Mouse (Mus musculus) neural tube, embryonic 11.5 days (tissue): ENCODE measurements around the gene Mcat. TPM values are rescaled to one million over a fixed set of nuclear protein-coding genes. Genes with fewer than 3 reads are reported as not detected.
"Not testable (repeated sequence)": the region's sequence is repeated elsewhere in the genome, so short reads cannot be mapped to it uniquely, and the experiment has no call there.

Experiments
- ATAC-seq: fragments of 200-750 bp; cut with Nextera tagmentation; 2 replicates; pipeline ENCODE4 v1.8.0; 2017; ENCODE audit warnings: moderate number of reproducible peaks, mild to moderate bottlenecking, moderate TSS enrichment, moderate library complexity; ENCODE audit not compliant: insufficient read depth, low FRiP score, low TSS enrichment
- DNase-seq: peaks from one replicate; pipeline ENCODE4 v3.0.0-alpha.2; 2015; ENCODE audit warnings: low spot score
- H3K27ac ChIP-seq: fragments of 300-500 bp; sonication (generic); 2 replicates; pipeline ENCODE4 v1.5.1; 2014; ENCODE audit warnings: low read depth, mild to moderate bottlenecking, low read length
- H3K27me3 ChIP-seq: fragments of 300-500 bp; sonication (generic); 2 replicates; pipeline ENCODE4 v1.6.1; 2014; ENCODE audit warnings: mild to moderate bottlenecking, low read length, mixed read lengths; ENCODE audit not compliant: control insufficient read depth, insufficient read depth
- H3K36me3 ChIP-seq: fragments of 300-500 bp; sonication (generic); 2 replicates; pipeline ENCODE4 v1.6.1; 2014; ENCODE audit warnings: mild to moderate bottlenecking, low read length, moderate library complexity, mixed read lengths; ENCODE audit not compliant: control insufficient read depth, insufficient read depth
- H3K4me1 ChIP-seq: fragments of 300-500 bp; sonication (generic); 2 replicates; pipeline ENCODE4 v1.6.1; 2014; ENCODE audit warnings: low read length, mixed read lengths; ENCODE audit not compliant: control insufficient read depth, insufficient read depth
- H3K4me2 ChIP-seq: fragments of 300-500 bp; sonication (generic); 2 replicates; pipeline ENCODE4 v1.6.1; 2014; ENCODE audit warnings: low read depth, mild to moderate bottlenecking, moderate library complexity
- H3K4me3 ChIP-seq: fragments of 300-500 bp; sonication (generic); 2 replicates; pipeline ENCODE4 v1.5.1; 2014; ENCODE audit warnings: low read depth, low read length
- H3K9ac ChIP-seq: fragments of 300-500 bp; sonication (generic); 2 replicates; pipeline ENCODE4 v1.6.1; 2014; ENCODE audit warnings: mild to moderate bottlenecking, low read length
- H3K9me3 ChIP-seq: fragments of 300-500 bp; sonication (generic); 2 replicates; pipeline ENCODE4 v1.6.1; 2016; ENCODE audit warnings: low read length; ENCODE audit not compliant: control insufficient read depth
- WGBS: fragments of 180-500 bp; shearing (Covaris S2); extraction: QIAGEN DNeasy Blood & Tissue Kit; methylation state at CpG from one replicate; pipeline ENCODE4 v1.1.7; 2014; 5-methylcytosine and 5-hydroxymethylcytosine counted together
- polyA plus RNA-seq: library from polyadenylated mRNA; unstranded; fragments of >200 nt; fragmentation: Nextera tagmentation; extraction: Ambion mirVana; gene quantifications from 2 replicates; pipeline ENCODE4 v1.2.1, GENCODE M21; 2014

The Mcat gene
- polyA plus RNA-seq, 1 experiment from 2014 or later: 43.8 TPM

DNA sequence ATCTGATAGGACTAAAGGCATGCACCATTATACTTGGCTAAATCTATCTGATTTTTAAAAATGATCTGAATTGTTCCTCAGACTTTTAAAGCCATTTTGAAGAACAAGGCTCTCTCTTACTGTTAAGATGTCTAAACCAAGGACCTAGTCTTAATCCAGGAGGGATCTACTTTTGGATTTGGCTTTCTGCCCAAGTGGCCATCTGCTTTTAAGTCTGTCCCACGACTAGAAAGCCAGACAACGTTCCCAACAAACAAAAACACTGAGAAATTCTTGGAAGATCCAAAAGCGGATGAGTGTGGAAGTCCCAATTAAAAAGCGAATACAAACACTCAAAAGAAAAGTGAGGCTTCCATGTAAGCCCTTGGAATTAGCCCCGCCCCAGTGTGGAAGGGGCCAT is 48.6 kb downstream of the Mcat start:
- no peak overlapping the region for H3K27ac ChIP-seq
- H3K4me1 ChIP-seq: no peaks in the 10 kb centered on the region
- no peak overlapping the region for H3K4me3 ChIP-seq
- DNase-seq (no peak), ATAC-seq (no peak)
- no peak overlapping the region for H3K4me2 ChIP-seq
- H3K9me3 ChIP-seq: no peaks in the 10 kb centered on the region
- no peaks in the 10 kb centered on the region for H3K27me3 ChIP-seq
- no peaks in the 10 kb centered on the region for H3K36me3 ChIP-seq
- 67% methylated on average over 5 of the region's 5 CpGs for WGBS
- no peak overlapping the region for H3K9ac ChIP-seq

DNA sequence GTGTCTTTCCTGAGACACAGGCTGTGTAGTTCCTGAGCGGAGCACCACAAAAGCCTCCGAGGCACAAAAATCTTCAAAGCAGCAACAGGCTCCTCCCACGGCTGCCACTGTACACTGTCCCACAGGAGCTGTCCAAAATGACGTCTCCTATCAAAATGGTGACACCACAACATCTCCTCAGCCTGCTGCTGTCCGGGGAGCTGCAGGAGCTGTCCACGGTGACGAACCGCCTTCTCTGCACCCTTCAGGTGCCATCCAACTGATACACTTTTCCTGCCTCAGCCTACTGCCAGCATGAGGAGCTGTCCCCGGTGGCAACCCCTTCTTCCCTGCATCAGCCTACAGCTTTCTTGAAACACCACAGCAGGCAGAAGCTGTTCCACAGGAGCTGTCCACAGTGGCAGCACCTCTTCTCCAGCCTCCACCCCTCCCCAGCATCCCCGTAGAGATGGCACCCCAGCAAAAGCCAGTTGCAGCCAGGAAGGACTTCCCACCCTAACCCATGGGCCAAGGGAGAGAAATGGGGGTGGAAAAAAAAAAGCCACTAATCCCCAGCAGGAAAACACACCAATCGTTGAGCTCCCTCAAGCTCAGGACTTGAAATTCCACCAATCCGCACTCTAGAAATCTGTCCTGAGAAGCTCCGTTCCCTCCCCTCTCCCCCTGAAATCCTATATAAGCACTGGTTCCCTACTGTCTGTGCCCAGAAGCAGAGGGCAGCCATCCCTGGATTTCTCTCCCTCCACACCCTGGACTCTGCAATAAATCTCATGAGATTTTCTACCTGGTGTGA is 50.9 kb downstream of the Mcat start:
- H3K27me3 ChIP-seq: no peaks in the 10 kb centered on the region
- H3K36me3 ChIP-seq: no peaks in the 10 kb centered on the region
- H3K4me1 ChIP-seq: no peaks in the 10 kb centered on the region
- DNase-seq (no peak), ATAC-seq (no peak)
- H3K9me3 ChIP-seq: no peaks in the 10 kb centered on the region
- WGBS: 78% methylated on average over 13 of the region's 13 CpGs
- H3K27ac ChIP-seq: no peak overlapping the region
- H3K4me3 ChIP-seq: no peak overlapping the region
- H3K4me2 ChIP-seq: no peak overlapping the region
- no peak overlapping the region for H3K9ac ChIP-seq

DNA sequence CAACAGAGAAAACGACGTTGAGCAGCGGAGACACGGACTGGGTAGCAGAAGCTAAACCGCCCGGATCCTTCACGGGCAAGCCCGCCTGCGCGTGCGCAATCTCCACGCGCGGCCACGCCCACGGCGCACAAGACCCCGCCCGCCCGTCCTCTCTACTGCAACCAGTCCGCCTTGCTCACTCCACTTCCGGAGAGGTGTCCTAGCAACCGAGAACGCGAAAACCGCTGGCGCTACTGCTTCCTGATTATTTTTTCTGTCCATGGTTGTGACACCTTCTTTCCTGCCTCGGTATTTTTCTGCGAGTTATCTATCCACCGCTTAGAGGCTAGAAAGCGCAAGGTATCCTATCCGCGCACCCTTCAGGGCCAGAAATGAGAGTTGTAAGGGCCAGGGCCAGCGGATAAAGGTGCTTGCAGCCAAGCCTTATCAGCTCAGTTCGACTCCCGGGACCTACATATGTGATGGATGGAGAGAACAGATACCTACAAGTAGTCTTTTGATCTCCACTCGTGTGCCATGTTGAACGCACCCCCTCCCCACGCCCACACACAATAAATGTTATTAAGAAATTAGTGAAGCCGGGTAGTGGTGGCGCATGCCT is 52.7 kb downstream of the Mcat start, which contains the start of gene Ttll1:
Gene Ttll1, minus strand, starts transcription at position 89 of the 601 bp plus-strand sequence.
- Histone ChIP-seq H3K9me3 (no peaks in the 10 kb centered on the region), H3K27me3 (no peaks in the 10 kb centered on the region), H3K4me2 (peak within 1 kb of the TSS; percentile 82), H3K36me3 (no peaks in the 10 kb centered on the region), H3K4me1 (no peaks in the 10 kb centered on the region), H3K4me3 (peak within 1 kb of the TSS; percentile 54), H3K27ac (peak within 1 kb of the TSS; percentile 76; the same call in 1 of the 2 replicates), H3K9ac (peak within 1 kb of the TSS; percentile 63)
- peak; percentile 97 for DNase-seq
- 13% methylated on average over 41 of the region's 41 CpGs for WGBS
- ATAC-seq: peak; percentile 92

DNA sequence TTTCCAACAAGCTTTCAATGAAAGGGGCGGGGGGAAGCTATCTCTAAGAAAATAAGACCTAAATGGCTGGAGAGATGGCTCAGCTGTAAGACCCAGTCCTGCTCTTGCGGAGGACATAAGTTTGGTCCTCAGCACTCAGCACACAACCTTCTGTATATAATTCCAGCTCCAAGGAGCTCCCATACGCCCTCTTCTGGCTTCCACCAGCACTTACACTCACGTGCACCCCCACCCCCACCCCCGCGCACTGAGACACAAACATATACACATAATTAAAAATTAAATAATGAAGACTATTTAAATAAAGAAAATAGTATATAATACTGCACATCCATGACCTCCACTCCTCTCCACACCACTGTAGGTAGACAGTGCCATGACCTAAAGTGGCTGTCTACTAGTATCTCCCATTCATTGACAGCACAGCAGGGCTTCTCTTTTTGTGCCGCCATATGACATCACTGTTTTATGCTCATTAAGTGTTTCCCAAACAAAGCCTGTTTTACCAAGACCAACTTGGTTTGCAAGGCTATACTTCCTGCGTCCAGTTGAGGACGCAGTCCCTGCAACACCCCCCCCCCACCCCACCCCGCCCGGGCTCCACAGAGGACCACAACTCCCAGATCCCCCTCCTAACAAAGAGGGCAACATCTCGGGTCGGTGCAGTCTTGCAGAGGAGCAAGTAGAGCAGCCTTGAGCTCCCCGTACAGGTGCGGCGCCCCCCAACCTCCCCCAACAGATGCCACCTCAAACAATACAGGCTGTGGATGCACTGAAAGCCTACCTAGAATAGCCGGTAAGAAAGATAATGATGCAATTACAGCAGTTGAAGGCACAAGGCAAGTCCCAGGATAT is 53.4 kb downstream of the Mcat start:
- peak overlapping the region; percentile 76; the same call in 1 of the 2 replicates for H3K27ac ChIP-seq
- no peaks in the 10 kb centered on the region for H3K4me1 ChIP-seq
- H3K9ac ChIP-seq: peak overlapping the region; percentile 63
- no peaks in the 10 kb centered on the region for H3K9me3 ChIP-seq
- H3K4me3 ChIP-seq: peak overlapping the region; percentile 54
- H3K4me2 ChIP-seq: peak overlapping the region; percentile 82
- ATAC-seq (peak; percentile 79), DNase-seq (no peak)
- H3K36me3 ChIP-seq: no peaks in the 10 kb centered on the region
- H3K27me3 ChIP-seq: no peaks in the 10 kb centered on the region
- WGBS: 25% methylated on average over 17 of the region's 17 CpGs

DNA sequence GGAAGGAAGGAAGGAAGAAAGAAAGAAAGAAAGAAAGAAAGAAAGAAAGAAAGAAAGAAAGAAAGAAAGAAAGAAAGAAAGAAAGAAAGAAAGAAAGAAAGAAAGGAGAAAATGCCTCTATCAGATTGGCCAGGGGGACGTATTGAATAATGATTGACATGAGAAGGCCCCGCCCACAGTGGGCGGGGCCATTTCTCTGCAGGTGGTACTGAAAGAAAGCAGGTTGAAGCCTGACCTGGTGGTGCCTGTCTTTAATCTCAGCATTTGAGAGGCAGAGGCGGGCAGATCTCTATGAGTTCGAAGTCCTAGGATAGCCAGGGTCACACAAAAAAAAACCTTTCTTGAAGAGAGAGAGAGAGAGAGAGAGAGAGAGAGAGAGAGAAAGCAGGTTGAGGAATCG is 62.1 kb downstream of the Mcat start:
- not testable (repeated sequence) for H3K9me3 ChIP-seq, DNase-seq
- WGBS: 86% methylated on average over 6 of the region's 6 CpGs

DNA sequence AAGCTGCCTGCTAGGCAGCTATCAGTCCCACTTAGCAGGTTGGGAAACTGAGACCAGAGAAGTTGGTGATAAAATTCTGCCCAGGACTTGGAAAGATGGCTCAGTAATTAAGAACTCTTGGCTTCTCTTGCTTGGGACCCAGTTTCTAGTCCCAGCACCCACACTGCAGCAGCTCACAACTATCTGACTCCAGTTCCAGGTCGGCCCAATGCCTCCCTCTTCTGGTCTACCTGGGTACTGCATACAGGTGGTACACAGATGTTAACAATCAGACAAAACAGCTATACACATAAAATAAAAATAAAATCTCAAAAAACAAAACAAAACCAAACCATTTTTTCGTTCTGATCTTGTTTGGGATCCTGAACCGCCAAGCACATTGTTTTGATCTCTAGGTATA is 63.2 kb downstream of the Mcat start:
- H3K4me2 ChIP-seq: no peak overlapping the region
- H3K9ac ChIP-seq: no peak overlapping the region
- ATAC-seq (no peak), DNase-seq (no peak)
- no peak overlapping the region for H3K4me3 ChIP-seq
- H3K27ac ChIP-seq: no peak overlapping the region
- H3K36me3 ChIP-seq: peaks cover 6% of the 10 kb centered on the region
- H3K4me1 ChIP-seq: no peaks in the 10 kb centered on the region
- no peaks in the 10 kb centered on the region for H3K9me3 ChIP-seq
- no peaks in the 10 kb centered on the region for H3K27me3 ChIP-seq
- WGBS: 56% methylated on average over 3 of the region's 3 CpGs

More for the DNA sequence above, 62.1 kb downstream of the Mcat start:
- not testable (repeated sequence) for H3K36me3 ChIP-seq, H3K27ac ChIP-seq, H3K9ac ChIP-seq, H3K4me1 ChIP-seq, H3K27me3 ChIP-seq, H3K4me2 ChIP-seq, H3K4me3 ChIP-seq, ATAC-seq

DNA sequence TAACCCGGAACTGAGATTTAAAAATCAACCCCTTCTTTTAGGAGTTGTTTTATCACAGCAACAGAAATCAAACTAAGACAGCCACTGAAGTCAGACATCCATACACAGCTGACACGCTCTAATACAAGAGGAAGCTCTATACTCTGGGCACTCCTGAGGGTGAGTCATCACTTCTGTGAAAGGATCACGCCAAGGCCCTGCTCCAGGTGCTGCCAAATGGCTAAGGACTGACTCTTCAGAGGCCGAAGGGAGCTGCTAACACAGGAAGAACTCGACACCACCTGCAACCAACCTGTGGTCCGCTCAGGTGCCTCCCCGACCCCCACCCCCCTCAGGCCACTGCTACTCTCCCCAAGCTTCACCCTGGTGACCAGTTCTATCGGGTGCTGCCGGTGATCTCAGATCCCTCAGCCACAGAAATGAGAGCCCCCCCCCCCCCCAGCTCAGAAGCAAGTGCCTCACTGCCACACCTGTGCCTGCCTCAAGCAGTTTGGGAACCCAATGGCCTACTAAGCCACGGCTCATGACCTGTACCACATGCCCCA is 64.3 kb downstream of the Mcat start:
- DNase-seq: no peak
- Histone ChIP-seq H3K27me3 (no peaks in the 10 kb centered on the region), H3K36me3 (peaks cover 6% of the 10 kb centered on the region), H3K27ac (no peak overlapping the region), H3K9me3 (no peaks in the 10 kb centered on the region), H3K4me1 (no peaks in the 10 kb centered on the region), H3K4me3 (no peak overlapping the region), H3K9ac (no peak overlapping the region), H3K4me2 (no peak overlapping the region)
- 93% methylated on average over 10 of the region's 10 CpGs for WGBS
- no peak for ATAC-seq

DNA sequence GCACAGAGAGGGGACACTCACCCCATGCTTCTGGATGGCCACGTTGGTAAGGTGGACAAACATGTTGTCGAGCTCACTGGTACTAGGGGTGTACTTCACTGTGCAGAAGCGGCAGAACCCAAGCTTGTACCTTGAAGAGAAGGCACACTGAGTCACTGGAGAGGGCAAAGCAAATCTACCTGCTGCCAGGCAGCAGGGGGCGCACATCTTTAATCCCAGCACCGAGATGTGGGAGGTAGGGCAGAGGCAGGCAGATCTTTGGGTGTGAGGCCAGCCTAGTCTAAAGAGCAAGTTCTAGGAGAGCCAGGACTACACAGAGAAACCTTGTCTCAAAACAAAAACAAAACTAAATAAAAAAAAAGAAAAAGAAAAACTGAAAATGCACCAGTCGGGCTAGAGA is 66.3 kb downstream of the Mcat start:
- ATAC-seq (no peak), DNase-seq (no peak)
- no peak overlapping the region for H3K9ac ChIP-seq
- no peaks in the 10 kb centered on the region for H3K4me1 ChIP-seq
- no peak overlapping the region for H3K4me2 ChIP-seq
- H3K4me3 ChIP-seq: no peak overlapping the region
- H3K36me3 ChIP-seq: peaks cover 9% of the 10 kb centered on the region
- WGBS: 90% methylated on average over 6 of the region's 6 CpGs
- no peak overlapping the region for H3K27ac ChIP-seq
- H3K9me3 ChIP-seq: no peaks in the 10 kb centered on the region
- H3K27me3 ChIP-seq: no peaks in the 10 kb centered on the region
